8 mouse cellular contexts compared by ENCODE assay signal in the genomic region with DNA sequence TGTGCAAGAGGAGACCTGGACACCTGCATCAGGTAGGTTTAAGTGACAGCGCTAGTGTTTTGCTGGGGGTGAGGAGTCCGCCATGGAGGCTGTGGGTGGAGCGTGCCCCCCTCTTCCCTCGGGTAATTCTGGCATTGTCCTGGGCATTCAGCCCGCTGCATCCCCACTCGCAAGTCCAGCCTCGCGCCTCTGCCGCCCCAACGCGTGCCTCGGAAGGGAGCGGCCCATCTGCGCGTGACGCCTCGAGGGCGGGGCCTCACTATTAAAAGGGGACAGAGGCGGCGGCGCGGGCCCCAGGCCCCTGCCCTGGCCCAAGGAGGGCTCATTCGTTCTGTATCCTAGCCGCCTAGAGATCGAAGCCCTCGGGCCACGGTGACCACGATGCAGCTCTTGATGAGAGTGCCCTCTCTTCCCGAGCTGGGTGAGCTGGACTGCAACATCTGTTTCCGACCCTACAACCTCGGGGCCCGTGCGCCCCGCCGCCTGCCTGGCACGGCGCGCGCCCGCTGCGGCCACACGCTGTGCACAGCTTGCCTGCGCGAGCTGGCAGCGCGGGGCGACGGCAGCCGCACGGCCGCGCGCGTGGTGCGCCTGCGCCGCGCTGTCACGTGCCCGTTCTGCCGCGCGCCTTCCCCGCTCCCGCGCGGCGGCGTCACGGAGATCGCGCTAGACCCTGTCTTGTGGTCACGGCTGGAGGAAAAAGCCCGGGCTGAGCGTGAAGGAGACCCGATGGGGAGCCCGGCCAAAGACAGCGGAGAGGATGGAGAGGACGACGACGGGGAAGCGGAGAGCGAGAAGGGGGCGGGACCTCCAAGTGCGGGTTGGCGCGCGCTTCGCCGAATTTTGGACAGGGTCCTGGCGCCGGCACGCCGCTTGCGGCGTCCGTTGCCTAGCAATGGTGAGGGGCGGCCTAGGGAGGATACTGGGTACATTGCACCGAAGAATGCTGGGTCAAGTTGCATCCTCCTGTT. TPM values are rescaled to one million over a fixed set of nuclear protein-coding genes. Genes with fewer than 3 reads are reported as not detected.
DNase-seq lines count a peak whose midpoint lies in the region; ATAC-seq lines count a peak whose summit lies in the region.

A gene (plus strand): TSS at position 301 of the 971 bp plus-strand sequence.

- H3K9me3 ChIP-seq in hindbrain, embryonic 13.5 days, result no peaks in the 10 kb centered on the region

- H3K27ac ChIP-seq in hindbrain, embryonic 13.5 days, result peak within 1 kb of the TSS; percentile 94

- H3K27me3 ChIP-seq in hindbrain, embryonic 13.5 days, result peaks cover 11% of the 10 kb centered on the region; the same call in 1 of the 2 replicates

- peaks cover 30% of the 10 kb centered on the region for H3K36me3 ChIP-seq in hindbrain, embryonic 13.5 days

- peak within 1 kb of the TSS; percentile 81 for H3K9ac ChIP-seq in hindbrain, embryonic 13.5 days

- ATAC-seq in hindbrain, embryonic 13.5 days (ENCODE audit: low FRiP score), result peak; percentile 89

- peak; percentile 80 for DNase-seq in Muller cell, postnatal 12 days (ENCODE audit: inconsistent ontology term)
- peak; percentile 76 to 77 for DNase-seq in cerebellum, postnatal 36 days
- peak; percentile 54 to 68 for DNase-seq in frontal cortex, postnatal 25 days (ENCODE audit: low spot score in 2 of 2)
- peak; percentile 64 to 81 for DNase-seq in layer of hippocampus, postnatal 25 days (ENCODE audit: extremely low spot score in 1 of 2, low spot score in 1 of 2)
- peak; percentile 75 for DNase-seq in lung, postnatal 10 days
- DNase-seq in ovary, postnatal 14 days (ENCODE audit: low spot score), result peak; percentile 65
- peak; percentile 84 for DNase-seq in thymus, postnatal 0 days (ENCODE audit: low spot score)

- 1% methylated on average over 98 of the region's 99 CpGs for WGBS in hindbrain, embryonic 13.5 days

- peak within 1 kb of the TSS; percentile 61 for H3K4me3 ChIP-seq in hindbrain, embryonic 13.5 days

- peaks cover 24% of the 10 kb centered on the region for H3K4me1 ChIP-seq in hindbrain, embryonic 13.5 days (replicated peaks)

- H3K4me2 ChIP-seq in hindbrain, embryonic 13.5 days, result peak within 1 kb of the TSS; percentile 76

RNA-seq across cellular contexts. Expression of the gene that starts here (rescaled TPM):
- polyA plus RNA-seq in hindbrain, embryonic 13.5 days (2015; fragmentation: Nextera tagmentation; extraction: Ambion mirVana), result 163 and 166 TPM in 2 replicates
- 100 to 1,000 TPM; 103 to 110 TPM for total RNA-seq in layer of hippocampus, postnatal 25 days (2021)
- polyA plus RNA-seq in thymus, postnatal 0 days (2015; fragmentation: Nextera tagmentation; extraction: Ambion mirVana), result 6.8 and 8.3 TPM in 2 replicates

Comparison
In these comparisons a context has a peak if more than half of its experiments do, and no peak if none do; other contexts are left out.
1. Peak in every context shown above with its lines: DNase-seq, ATAC-seq, H3K4me3 ChIP-seq and H3K27ac ChIP-seq.
2. RNA of the gene that starts here (polyA plus RNA-seq): 163 to 166 TPM in hindbrain, embryonic 13.5 days; 6.8 to 8.3 TPM in thymus, postnatal 0 days; every median in the first group is over 10 times any median in the second.